Mouse (Mus musculus) urinary bladder, postnatal 10 days (tissue): ENCODE measurements around the gene Pak2.
"Not testable (repeated sequence)": the region's sequence is repeated elsewhere in the genome, so short reads cannot be mapped to it uniquely, and the experiment has no call there.

Source experiments
- DNase-seq: peaks from one replicate; pipeline ENCODE4 v3.0.0; 2022; ENCODE audit warnings: low spot score

Pak2 gene

DNA sequence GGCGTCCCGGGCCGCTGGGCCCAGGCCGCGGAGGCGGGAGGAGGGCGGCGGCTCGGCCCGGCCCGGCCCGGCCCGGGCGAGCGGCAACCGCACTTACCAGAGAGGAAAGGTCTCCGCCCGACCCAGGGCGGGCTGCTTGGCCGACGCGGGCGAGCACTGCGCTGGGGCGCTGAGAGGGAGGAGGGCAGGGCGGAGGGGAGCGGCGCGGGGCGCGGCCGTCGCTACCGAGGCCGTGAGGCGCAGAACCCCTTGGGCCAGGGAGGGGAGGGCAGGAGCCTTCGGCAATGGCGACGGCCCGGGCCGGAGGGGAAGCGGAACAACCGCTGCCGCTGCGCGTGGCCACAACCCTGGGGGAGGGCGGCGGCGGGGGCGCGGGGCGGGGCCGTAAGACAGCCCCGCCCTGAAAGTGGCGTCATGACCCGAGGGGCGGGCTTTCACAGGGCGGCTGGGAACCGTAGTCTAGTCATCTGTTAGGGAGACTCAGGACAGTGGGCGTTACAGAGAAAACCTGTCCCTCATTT, at the start of gene Pak2:
Gene Pak2 (minus strand): TSS at position 352 of the 521 bp plus-strand sequence.
- peak; percentile 62 for DNase-seq

DNA sequence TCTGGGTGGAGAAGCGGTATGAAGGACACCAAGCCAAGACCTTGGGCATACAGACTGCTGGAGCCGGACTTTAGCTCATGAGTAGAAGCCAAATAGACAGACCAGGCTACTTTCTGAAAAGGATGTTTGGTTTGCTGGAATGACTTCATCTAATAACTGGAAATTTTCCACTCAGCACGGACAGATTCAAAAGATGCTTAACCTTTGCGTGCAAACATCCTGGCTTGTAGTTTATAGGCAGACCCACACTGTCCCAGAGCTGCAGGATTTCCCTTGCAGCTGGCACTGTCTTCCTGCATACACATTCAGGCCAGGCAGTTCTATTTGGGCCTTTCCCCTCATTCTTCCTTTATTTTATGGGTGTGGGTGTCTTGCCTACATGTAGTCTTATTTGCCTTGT, 47.9 kb upstream of the Pak2 start:
- DNase-seq, result no peak

DNA sequence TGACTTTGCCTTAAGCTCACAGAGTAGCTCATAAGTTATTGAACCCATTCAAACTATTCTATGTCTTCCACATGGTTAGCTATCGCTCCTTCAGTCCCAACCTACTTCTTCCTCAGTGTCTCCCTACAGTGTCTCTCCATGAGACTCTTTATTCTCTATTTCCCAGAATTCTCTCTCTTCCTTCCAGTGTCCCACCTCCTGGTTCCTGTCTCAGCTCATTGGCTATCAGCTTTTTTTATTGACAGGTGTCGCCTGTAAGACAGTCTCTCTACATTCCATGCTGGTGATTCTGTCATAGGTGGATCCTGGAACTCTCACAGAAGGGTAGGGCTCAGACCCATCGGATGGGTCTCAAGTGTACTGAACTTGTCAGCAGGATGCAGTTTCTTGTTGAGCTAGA, 46.2 kb upstream of the Pak2 start:
- DNase-seq, result no peak

DNA sequence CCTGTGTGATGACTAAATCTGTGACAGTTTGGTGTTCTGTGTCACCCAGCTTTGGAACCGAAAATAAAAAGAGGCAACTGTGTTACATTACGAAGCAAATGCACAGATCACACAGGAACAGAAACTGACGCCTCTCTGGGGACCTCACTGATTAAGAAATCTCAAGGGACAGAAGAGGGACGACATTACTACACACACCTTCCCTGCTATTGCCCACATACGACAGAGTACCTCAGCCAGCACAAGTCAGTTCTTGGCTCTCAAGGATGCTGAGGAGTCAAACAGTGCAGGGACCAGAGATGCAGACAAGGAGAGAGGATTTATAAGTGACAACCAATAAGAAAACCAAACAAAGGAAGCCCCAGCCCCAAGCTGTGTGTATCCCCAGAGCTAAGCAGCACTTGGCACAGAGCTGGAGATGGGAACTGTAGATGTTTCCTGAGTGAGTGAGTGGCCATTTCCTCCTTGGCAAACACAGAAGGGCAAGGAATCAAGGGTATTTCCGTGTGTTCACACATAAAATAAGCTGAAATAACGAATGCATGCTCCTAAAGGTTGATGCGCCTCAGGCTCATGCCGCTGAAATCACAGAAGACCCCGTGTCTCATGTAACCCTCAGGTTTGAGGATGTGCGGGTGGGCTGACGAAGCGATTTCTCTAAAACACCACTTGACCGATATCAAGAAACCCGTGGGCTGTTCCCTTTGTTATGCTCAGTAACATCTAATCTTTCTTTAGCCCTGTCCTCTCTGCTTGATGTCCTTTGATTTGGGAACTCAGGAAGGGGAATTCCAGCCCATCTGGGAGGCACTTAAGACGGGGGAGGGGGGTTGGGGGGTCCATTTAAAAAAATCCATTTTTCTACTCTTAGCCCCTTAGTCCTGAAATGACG, 45.5 kb upstream of the Pak2 start:
- DNase-seq, result no peak

DNA sequence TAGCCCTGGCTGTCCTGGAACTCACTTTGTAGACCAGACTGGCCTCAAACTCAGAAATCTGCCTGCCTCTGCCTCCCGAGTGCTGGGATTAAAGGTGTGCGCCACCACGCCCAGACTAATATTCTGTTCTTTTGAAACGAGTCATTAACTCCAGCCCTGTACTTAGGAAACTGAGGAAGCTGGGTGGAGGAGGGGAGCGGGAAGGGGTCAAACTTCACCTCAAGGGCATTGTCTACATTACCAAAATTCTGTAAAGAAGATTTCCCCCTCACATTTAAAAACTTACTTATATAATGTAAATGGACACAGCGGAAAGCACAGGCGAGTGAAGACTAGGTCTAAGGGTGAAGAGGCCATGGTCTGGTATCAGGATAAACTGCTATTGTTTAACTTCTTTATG, 44.9 kb upstream of the Pak2 start:
- DNase-seq, result no peak

DNA sequence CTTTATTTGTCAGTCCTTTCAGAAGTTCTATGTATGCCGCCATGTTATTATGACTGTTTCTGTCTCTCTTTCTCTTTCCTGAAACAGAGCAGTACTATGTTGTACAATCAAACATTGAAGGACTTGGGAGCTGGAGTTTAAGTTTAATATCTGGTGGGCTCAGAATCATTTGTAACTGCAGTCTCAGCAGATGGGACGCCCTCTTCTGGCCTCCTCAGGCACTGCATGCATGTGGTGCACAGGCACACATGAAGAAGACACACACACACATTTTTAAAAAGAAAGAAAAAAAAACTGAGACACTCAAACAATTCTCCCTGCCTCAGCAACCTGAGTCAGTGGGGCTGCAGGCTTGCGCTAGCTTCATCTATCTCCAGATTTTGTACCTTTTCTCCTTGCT, 41.3 kb upstream of the Pak2 start:
- no peak for DNase-seq

DNA sequence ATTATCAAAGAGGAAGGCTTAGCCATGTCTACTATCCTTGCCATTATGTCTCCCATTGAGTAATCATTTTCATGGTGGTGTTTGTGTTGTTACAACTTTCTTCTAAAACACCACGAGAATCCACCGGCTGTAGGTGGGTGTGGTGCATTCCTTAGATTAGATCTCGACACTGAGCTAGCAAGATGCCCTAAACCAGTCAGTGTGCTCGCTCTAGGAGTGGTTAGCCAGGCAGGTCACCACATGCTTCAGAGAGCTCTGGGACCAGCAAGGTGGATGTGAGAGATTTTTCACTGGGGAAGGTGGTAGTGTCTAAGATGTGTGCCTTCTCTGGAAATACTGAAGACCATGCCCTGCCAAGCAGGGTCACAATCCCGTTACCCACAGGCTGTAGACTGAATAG, 37.0 kb upstream of the Pak2 start:
- no peak for DNase-seq

DNA sequence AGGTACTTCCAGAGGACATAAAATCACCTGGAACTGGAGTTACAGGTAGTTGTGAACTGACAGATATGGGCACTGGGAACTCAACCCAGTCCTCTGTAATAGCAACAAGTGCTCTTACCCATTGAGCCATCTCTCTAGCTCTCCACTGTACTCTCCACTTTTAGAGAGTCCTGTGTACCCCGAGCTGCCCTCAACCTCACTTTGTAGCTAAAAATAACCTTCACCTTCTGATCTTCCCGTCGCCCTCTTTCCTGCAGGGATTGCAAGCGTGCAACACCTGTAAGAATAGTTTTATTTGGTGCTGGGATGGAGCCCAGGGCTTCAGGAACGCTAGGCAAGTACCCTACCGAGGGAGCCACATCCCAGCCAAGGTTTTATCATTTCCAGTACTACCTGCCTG, 36.6 kb upstream of the Pak2 start:
- no peak for DNase-seq

DNA sequence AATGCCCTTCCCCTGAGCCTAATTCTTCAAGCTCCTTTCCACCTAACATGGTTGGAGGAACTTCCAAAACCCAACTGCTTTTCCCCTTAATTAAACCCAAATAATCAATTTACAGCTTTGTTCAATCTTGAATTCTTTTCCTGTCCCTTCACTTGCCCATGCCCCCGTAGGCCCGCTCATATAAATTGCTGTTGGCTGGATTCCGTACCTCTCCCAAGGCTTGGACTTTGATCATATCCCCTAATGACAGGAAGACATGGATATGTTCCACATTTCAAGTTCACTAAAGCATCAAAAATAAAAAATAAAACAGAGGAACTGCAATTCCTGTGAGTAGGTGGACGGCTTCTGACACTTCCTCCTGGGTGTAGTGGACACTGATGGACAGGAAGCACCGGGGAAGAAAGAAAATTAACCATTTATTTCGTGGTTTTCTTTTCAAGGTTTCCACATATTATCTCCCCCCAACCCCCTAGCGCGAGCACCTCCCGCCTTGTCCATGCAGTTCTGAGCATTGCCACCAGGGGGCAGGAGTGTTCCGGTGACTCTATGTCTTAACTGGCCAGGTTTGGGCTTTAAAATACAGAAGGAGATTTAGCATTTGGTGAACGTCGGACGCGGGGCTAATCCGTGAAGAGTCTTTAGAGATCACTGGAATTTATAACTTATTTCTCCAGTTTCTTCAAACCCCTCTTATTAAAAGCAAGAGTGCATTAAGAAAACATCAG, 36.0 kb upstream of the Pak2 start:
- peak; percentile 43 for DNase-seq

DNA sequence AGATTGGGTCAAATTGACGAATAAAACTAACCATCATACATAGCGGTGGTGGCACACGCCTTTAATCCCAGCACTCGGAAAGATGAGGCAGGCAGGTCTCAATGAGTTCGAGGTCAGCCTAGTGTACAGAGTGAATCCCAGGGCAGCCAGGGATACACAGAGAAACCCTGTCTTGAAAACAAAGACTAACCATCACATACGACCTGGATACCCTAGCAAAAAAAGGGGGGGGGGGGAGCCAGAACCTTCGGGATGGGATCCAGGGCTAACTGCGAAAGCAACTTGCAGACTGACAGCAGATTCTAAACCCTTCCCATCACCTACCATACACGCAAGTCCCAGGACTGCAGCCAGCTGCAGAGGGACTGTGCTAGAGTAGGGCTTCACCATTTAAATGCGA, 35.3 kb upstream of the Pak2 start:
- no peak for DNase-seq

DNA sequence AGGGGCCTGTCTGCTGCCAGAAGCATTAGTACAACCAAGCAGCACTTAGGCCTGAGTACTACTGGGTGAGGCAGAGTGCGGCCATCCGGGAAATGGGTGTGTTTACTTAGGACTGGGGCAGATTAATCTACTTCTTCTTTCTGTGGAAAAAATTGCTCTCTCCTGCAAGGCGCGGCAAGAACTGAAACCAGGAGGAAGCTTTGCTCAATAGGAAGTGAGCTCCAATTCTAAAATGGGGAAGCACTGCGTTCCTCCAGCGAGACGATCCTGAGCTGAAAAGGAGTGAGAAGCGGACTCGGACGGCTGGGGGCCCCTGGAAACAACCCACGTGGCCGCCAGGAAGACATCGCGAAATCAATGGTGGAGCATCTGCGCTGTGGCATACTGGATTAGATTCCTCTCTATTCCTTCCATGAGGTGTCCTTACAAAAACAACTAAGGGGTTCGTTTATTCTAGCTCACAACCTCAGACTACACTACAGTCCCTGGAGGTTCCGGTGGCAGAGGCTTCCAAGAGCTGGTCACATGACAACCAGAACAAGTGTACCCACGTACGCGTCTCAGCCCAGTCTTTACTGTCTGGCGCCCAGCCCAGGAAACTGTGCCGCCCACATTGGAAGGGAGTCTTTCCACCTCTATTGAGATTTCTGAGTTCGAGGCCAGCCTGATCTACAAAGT, 34.5 kb upstream of the Pak2 start:
- no peak for DNase-seq

DNA sequence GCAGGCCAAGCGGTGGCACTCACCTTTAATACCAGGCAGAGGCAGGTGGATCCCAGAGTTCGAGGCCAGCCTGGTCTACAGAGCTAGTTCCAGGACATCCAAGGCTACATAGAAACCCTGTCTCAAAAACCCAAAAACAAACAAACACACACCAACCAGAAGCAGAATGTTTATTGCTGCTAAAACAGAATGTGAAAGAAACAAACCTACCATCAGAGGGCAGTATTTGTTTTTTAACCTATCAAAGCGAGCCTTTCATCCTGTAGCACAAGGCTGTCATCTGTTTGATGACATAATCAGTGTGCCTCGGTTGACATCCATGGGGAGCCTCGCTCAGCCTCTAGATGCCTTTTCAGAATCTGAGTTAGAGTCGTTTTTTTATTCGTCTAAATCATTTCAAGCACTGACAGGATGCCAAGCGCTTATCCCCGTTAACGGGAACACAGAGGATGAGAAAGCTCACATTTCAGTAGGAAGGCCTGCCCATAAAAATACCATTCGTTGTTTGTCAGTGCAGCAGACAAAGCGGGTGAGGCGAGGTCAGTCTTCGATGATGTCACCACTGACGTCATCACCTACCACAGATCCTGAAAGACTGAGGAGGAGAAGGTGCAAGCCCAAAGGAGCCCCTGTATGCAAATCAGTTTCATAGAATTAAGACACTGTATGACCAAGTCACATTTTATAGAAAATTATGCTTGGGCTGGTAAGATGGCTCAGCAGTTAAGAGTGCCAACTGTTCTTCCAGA, 32.0 kb upstream of the Pak2 start:
- no peak for DNase-seq

DNA sequence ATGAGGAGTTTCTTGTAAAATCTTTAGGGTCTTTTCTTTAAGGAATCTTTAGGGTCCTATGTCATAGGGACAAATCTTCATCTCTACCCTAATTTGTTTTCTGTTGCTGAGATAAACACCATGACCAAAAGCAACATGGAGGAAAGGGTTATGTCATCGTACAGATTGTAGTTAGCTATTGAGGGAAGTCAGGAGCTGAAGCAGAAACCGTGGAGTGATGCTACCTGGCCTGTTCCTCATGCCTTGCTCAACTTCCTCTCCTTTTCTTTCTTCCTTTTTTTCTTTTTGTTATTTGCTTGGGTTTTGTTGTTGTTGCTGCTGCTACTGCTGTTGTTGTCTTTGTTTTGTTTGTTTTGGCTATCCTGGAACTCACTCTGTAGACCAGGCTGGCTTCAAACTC, 29.4 kb upstream of the Pak2 start:
- no peak for DNase-seq

DNA sequence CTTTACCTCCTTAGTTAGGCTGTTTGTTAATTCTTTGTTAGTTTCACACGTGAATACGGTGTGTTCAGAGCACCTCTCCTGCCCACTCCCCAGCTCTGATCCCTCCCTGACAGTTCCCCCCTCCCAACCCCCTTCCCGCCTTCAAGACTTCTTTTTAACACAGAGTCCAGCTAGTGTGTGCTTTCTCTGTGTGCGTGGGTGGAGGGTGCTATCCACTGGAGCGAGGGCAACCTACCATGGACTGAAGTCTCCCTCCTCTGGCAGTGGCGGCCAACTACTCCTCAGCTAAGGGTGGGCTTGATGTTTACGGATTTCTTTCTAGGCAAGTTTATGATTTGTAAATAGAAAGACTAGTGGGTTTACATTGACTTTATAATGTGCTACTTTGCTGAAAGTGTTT, 29.0 kb upstream of the Pak2 start:
- DNase-seq, result no peak

DNA sequence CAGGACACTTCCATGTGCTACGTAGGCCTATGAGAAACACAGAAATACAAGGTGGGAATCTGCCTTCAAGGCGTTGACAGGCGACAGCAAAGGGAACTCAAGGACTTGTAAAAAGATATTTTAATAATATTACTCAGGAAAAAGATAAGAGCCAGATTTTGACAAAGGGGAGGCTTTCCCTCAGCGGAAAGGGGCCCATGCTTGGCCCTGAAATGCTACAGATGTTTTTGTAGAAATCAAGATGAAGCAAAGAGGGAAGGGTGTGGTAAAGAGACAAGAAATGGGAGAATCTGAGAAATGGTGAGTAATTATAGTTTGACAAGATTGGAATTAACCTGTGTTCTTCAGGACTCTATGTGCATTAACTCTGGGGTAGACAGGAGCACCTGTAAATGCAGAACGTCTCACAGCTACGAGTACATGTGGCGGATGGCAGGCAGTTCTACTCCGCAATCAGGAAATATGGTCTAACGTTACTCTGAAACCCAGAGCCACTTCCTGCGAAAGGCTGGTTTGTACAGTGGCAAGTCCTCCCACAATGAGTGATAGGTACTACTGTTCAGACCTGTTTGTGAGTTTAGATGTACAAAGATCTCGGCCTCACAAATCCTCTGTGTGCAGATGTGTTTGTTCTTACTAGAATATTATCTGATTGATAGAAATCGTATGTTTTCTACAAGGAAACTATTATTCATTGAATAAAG, 28.4 kb upstream of the Pak2 start:
- DNase-seq, result no peak

DNA sequence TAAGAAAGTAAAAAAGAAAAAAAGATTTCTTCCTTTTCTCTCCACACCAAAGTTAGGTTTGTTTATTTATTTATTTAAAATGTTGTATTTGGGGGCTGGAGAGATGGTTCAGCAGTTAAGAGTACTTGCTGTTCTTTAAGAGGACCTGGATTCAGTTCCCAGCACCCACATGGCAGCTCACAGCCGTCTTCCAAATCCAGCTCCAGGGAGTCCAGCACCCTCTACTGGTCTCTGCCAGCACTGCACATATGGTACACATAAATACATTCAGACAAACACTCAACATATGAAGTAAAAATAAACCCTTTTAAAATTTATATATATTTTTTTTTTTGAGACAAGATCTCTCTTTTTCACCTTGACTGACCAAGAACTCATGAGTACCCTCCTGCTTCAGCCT, 26.6 kb upstream of the Pak2 start:
- DNase-seq, result no peak

DNA sequence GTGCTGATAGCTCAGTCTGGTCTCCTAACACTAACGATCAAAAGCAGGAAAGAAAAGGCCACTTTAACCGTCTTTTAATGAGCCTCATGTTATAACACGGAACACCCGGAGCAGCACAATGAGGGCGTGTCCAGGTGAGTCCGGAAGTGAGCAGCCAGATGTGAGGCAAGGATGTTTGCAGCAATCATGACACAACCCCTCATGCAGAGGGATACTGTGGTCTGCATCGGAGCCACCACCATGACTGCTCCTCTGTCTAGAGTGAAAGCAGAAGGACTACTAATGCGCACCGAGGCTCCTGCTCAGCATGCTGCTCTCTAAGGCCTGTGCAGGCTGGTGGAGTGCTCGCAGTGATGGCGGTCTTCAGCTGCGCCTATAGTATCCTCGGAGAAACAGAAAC, 23.2 kb upstream of the Pak2 start:
- no peak for DNase-seq

DNA sequence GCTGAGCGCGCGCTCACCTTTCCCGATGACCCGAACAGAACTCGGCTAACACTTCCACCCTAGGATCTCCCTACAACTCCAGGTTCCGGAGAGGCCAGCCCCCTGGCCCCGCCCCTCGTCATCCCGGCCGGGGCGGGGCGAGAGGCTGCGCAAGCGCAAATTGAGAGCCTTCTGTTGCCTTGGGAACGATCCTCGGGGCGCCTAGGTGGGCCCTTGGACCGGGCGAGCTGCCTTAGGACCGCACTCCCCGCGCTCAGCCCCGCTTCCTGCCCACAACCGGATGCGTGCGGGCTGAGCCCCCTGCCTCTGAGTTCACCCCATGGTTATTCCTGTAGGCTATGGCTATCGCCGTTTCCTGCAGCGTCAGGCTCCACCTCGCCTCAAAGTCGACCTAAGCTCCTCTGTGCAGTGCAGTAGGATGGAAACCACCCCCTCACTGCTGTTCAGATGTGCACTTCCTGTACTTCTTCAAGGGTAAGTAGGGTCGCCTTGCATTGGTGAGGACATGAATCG, 20.6 kb upstream of the Pak2 start, which contains the start of the genes Pigx and Cep19:
Gene Pigx (minus strand): TSS at position 103 of the 513 bp plus-strand sequence.
Gene Cep19 (plus strand): TSS at position 163 of the 513 bp plus-strand sequence.
- DNase-seq, result peak; percentile 41

DNA sequence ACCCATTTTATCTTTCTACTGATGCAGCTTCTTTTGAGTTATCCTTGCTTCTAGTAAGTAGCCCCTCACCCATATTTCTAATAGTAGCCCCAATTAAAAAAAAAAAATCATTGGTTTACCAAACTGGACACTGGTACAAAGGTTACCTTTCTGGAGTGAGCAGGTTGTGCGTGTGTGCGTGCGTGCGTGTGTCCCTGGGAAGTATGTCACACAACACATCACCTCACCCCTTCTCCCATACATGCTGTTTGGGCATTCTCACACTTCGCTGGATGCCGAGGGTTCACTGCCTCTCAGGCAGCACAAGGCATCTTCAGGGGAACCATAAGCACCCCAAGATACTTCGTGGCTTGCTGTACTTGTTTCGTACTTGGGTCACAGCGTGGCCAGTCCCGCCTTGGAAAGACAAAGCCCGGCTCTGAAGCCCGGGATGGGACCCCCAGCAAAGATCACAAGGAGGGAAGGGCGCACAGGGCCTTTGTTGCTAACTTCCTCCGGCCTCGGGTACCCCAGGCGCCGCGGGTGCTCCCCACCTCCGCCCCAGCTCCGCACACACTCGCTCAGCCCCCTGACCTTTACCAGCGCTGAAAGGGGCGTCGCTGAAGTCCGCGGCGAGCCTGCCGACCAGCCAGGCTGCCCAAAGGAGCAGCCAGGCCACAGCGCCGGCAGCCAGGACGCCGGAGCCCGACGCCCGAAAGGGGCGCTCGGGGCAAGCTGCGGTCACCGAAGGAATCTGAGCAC, 19.9 kb upstream of the Pak2 start:
- DNase-seq, result no peak

DNA sequence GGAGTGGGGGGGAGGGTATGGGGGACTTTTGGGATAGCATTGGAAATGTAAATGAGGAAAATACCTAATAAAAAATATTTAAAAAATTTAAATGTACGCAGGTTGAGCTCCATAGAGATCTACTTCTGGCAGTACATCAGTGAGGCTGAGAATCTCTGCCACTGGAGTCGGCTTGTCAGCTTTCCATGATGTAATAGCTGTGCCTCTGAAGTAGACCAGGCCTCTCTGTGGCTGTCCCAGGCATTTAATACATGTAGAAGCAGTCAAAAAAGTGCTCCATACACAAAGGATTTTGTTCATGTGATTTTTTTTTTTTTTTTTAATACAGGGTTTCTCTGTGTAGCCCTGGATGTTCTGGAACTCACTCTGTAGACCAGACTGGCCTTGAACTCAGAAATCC, 18.6 kb upstream of the Pak2 start:
- DNase-seq, result not testable (repeated sequence)
